Mouse (Mus musculus): ENCODE data around the gene Scml4. TPM values are rescaled to one million over a fixed set of nuclear protein-coding genes. Genes with fewer than 3 reads are reported as not detected.
A peak's percentile ranks its signal among the peaks of the same experiment; 100 is the strongest.

Scml4 gene
- total RNA-seq, 2 experiments from 2014 or later: 3.6 TPM

GRCm38 (mm10) chr10:42984886-42985285 is 124.7 kb downstream of the Scml4 start:
- Histone ChIP-seq H3K27ac (no peak overlapping the region), H3K4me3 (no peak overlapping the region)
- DNase-seq (ENCODE audit: extremely low spot score in 1 of 2, low spot score in 2 of 2): no peak
- intact Hi-C loops (cut with DNase I): loop anchor here (5.0 kb wide), 1 partner anchor 143 kb away; no protein-coding TSS in a partner anchor
- TF ChIP-seq CTCF (IDR thresholded peaks at IDR 0.05): no peak

GRCm38 (mm10) chr10:42987594-42988052 is 127.5 kb downstream of the Scml4 start:
- no peak overlapping the region for H3K4me3 ChIP-seq
- H3K27ac ChIP-seq: no peak overlapping the region
- no peak for DNase-seq (ENCODE audit: extremely low spot score in 1 of 2, low spot score in 2 of 2)
- TF ChIP-seq CTCF (IDR thresholded peaks at IDR 0.05): peak; percentile 62
- intact Hi-C loops (cut with DNase I): loop anchor here (1.0 to 5.0 kb wide), 2 partner anchors 29 to 145 kb away; no protein-coding TSS in a partner anchor

GRCm38 (mm10) chr10:42988627-42989026 is 128.5 kb downstream of the Scml4 start:
- intact Hi-C loops (cut with DNase I): loop anchor here (5.0 kb wide), 1 partner anchor 146 kb away; no protein-coding TSS in a partner anchor
- DNase-seq (ENCODE audit: extremely low spot score in 1 of 2, low spot score in 2 of 2): no peak
- no peak overlapping the region for H3K27ac ChIP-seq

GRCm38 (mm10) chr10:42989910-42990309 is 129.7 kb downstream of the Scml4 start:
- DNase-seq (ENCODE audit: extremely low spot score in 1 of 2, low spot score in 2 of 2): peak; percentile 42 to 65
- peak; percentile 87 for TF ChIP-seq CTCF (IDR thresholded peaks at IDR 0.05)
- Histone ChIP-seq H3K4me3 (no peak overlapping the region), H3K27ac (no peak overlapping the region)
- intact Hi-C loops (cut with DNase I): loop anchor here (5.0 kb wide), 1 partner anchor 148 kb away; no protein-coding TSS in a partner anchor

More at GRCm38 (mm10) chr10:42988627-42989026, 128.5 kb downstream of the Scml4 start:
- H3K4me3 ChIP-seq: no peak overlapping the region
- TF ChIP-seq CTCF (IDR thresholded peaks at IDR 0.05): no peak

- Histone ChIP-seq H3K27ac (no peak overlapping the region), H3K4me3 (no peak overlapping the region)
- TF ChIP-seq CTCF (IDR thresholded peaks at IDR 0.05): no peak
- intact Hi-C loops (cut with DNase I): no loop called here
- DNase-seq (ENCODE audit: extremely low spot score in 1 of 2, low spot score in 2 of 2): no peak
Observed at GRCm38 (mm10) chr10:42991018-42991417, 130.8 kb downstream of the Scml4 start.

- TF ChIP-seq CTCF (IDR thresholded peaks at IDR 0.05): no peak
- intact Hi-C loops (cut with DNase I): no loop called here
- no peak for DNase-seq (ENCODE audit: extremely low spot score in 1 of 2, low spot score in 2 of 2)
- no peak overlapping the region for H3K27ac ChIP-seq
- H3K4me3 ChIP-seq: peak overlapping the region; percentile 14; the same call in 1 of the 2 replicates
Observed at GRCm38 (mm10) chr10:42994331-42994782, 134.2 kb downstream of the Scml4 start.

GRCm38 (mm10) chr10:42995484-42995895 is 135.3 kb downstream of the Scml4 start:
- Histone ChIP-seq H3K27ac (no peak overlapping the region), H3K4me3 (no peak overlapping the region)
- TF ChIP-seq CTCF (IDR thresholded peaks at IDR 0.05): no peak
- DNase-seq (ENCODE audit: extremely low spot score in 1 of 2, low spot score in 2 of 2): no peak
- intact Hi-C loops (cut with DNase I): no loop called here

- intact Hi-C loops (cut with DNase I): no loop called here
- TF ChIP-seq CTCF (IDR thresholded peaks at IDR 0.05): no peak
- H3K27ac ChIP-seq: no peak overlapping the region
Observed at GRCm38 (mm10) chr10:42997278-42997677, 137.1 kb downstream of the Scml4 start.

GRCm38 (mm10) chr10:42999324-42999723 is 139.2 kb downstream of the Scml4 start:
- no peak overlapping the region for H3K4me3 ChIP-seq
- DNase-seq (ENCODE audit: extremely low spot score in 1 of 2, low spot score in 2 of 2): no peak
- intact Hi-C loops (cut with DNase I): no loop called here
- no peak overlapping the region for H3K27ac ChIP-seq
- no peak for TF ChIP-seq CTCF (IDR thresholded peaks at IDR 0.05)

More at GRCm38 (mm10) chr10:42997278-42997677, 137.1 kb downstream of the Scml4 start:
- no peak overlapping the region for H3K4me3 ChIP-seq
- no peak for DNase-seq (ENCODE audit: extremely low spot score in 1 of 2, low spot score in 2 of 2)

GRCm38 (mm10) chr10:43001433-43001832 is 141.3 kb downstream of the Scml4 start:
- intact Hi-C loops (cut with DNase I): no loop called here
- DNase-seq (ENCODE audit: extremely low spot score in 1 of 2, low spot score in 2 of 2): no peak
- H3K4me3 ChIP-seq: no peak overlapping the region
- no peak for TF ChIP-seq CTCF (IDR thresholded peaks at IDR 0.05)
- H3K27ac ChIP-seq: no peak overlapping the region

- H3K4me3 ChIP-seq: no peak overlapping the region
- no peak for DNase-seq (ENCODE audit: extremely low spot score in 1 of 2, low spot score in 2 of 2)
- no peak for TF ChIP-seq CTCF (IDR thresholded peaks at IDR 0.05)
- no peak overlapping the region for H3K27ac ChIP-seq
- intact Hi-C loops (cut with DNase I): no loop called here
Observed at GRCm38 (mm10) chr10:43002066-43002678, 142.0 kb downstream of the Scml4 start.

- no peak overlapping the region for H3K27ac ChIP-seq
- intact Hi-C loops (cut with DNase I): no loop called here
- no peak for TF ChIP-seq CTCF (IDR thresholded peaks at IDR 0.05)
- peak overlapping the region; percentile 31; the same call in 1 of the 2 replicates for H3K4me3 ChIP-seq
- DNase-seq (ENCODE audit: extremely low spot score in 1 of 2, low spot score in 2 of 2): no peak
Observed at GRCm38 (mm10) chr10:43002721-43003465, 142.7 kb downstream of the Scml4 start.
